Mouse (Mus musculus) left cerebral cortex, postnatal 36 days (tissue): ENCODE results near the gene Prss43. TPM values are rescaled to one million over a fixed set of nuclear protein-coding genes. Genes with fewer than 3 reads are reported as not detected.
A peak's percentile ranks its signal among the peaks of the same experiment; 100 is the strongest.

Experiments
- DNase-seq, 2 experiments: peaks; one replicate each; pipeline ENCODE4 v3.0.0; 2021 to 2022; ENCODE audit warnings: low spot score in 2 of 2, mixed read lengths in 1 of 2
- intact Hi-C: fragments of 180-260 bp; cut with DNase I; formaldehyde crosslinking; loops from one replicate; pipeline ENCODE4 v1.15.1; 2025
- total RNA-seq, 2 experiments: library from RNA; stranded (reverse); gene quantifications; 2 replicates each; pipeline ENCODE4 v1.2.3; 2021

Gene Prss43
- total RNA-seq, 2 experiments from 2014 or later, result 0.12 TPM; not detected in 1

GRCm38 (mm10) chr9:110879998-110880561 lies 53.6 kb downstream of the Prss43 start, which contains the start of gene Tmie:
Gene Tmie, minus strand, starts transcription at chr9:110880113.
- intact Hi-C loops, result no loop called here
- peak in 1 of 2 experiments; percentile 22 for DNase-seq

- intact Hi-C loops, result no loop called here
Observed at GRCm38 (mm10) chr9:110880772-110881171, 54.3 kb downstream of the Prss43 start.

More at GRCm38 (mm10) chr9:110880772-110881171, 54.3 kb downstream of the Prss43 start:
- no peak for DNase-seq

Other genes starting within 250 kb of the Prss43 start
- 1 to 10 TPM; 2.2 TPM for gene Nradd, start 202.2 kb upstream of the Prss43 start, total RNA-seq
- 10 to 100 TPM in 1 of 2 experiments, 1 to 10 TPM in 1; 7.8 to 13.5 TPM for gene Nbeal2, start 172.5 kb upstream of the Prss43 start, total RNA-seq
- 10 to 100 TPM; 56.1 to 60.8 TPM for gene Ccdc12, start 170.2 kb upstream of the Prss43 start, total RNA-seq
- gene Myl3, start 84.8 kb upstream of the Prss43 start, total RNA-seq, result under 1 TPM in 1 of 2 experiments, not detected in 1; 0.59 TPM
- 1 to 10 TPM; 4.6 to 7.1 TPM for gene Pth1r, start 79.5 kb upstream of the Prss43 start, total RNA-seq
- not detected for gene Prss42, start 28.5 kb upstream of the Prss43 start, total RNA-seq
- not detected for gene Prss44, start 12.7 kb upstream of the Prss43 start, total RNA-seq
- under 1 TPM; 0.52 to 0.66 TPM for gene Prss45, start 7.9 kb downstream of the Prss43 start, total RNA-seq
- gene Prss46, start 17.8 kb downstream of the Prss43 start, total RNA-seq, result not detected
- under 1 TPM; 0.48 to 0.72 TPM for gene Prss50, start 31.3 kb downstream of the Prss43 start, total RNA-seq
- 10 to 100 TPM in 1 of 2 experiments, 1 to 10 TPM in 1; 6.9 to 13.7 TPM for gene Als2cl, start 53.2 kb downstream of the Prss43 start, total RNA-seq
- gene Tmie, start 53.4 kb downstream of the Prss43 start, total RNA-seq, result 1 to 10 TPM; 2.8 to 3.7 TPM
- gene Fam240a, start 90.2 kb downstream of the Prss43 start, total RNA-seq, result not detected
- under 1 TPM; 0.15 to 0.48 TPM for gene Tdgf1, start 119.5 kb downstream of the Prss43 start, total RNA-seq
- gene Lrrc2, start 124.9 kb downstream of the Prss43 start, total RNA-seq, result under 1 TPM; 0.32 to 0.93 TPM
- gene Rtp3, start 163.9 kb downstream of the Prss43 start, total RNA-seq, result under 1 TPM in 1 of 2 experiments, not detected in 1; 0.64 TPM
- under 1 TPM in 1 of 2 experiments, not detected in 1; 0.94 TPM for gene Ltf, start 192.6 kb downstream of the Prss43 start, total RNA-seq
- gene Ccrl2, start 230.8 kb downstream of the Prss43 start, total RNA-seq, result under 1 TPM; 0.49 to 0.84 TPM